Mouse (Mus musculus) heart, adult 9 months (tissue): ENCODE data around the gene Dll3.
"Not testable (repeated sequence)": the region's sequence is repeated elsewhere in the genome, so short reads cannot be mapped to it uniquely, and the experiment has no call there.

Experiments
- DNase-seq, 2 experiments: peaks; one replicate each; pipeline ENCODE4 v3.0.0; 2022; ENCODE audit warnings: low spot score in 2 of 2

Dll3 gene

DNA sequence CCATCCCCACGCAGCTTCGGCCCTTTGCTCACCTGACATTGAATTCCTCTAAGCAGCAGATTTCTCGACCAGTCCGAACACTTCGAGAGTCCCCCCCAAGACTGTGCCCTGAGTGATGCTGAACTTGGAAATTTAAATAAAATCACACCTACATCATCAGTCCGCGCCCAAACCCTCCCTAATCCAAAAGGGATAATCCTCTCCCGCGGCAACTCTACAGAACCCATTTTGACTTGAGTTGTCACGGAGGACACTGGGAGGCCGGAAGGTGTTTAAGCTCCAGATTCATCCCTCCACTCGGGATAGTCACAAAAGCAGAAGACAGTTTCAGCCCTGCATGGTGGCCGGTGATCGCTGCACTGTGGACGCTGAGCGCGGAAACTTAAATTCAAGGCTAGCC, 50.1 kb downstream of the Dll3 start:
- DNase-seq: no peak

DNA sequence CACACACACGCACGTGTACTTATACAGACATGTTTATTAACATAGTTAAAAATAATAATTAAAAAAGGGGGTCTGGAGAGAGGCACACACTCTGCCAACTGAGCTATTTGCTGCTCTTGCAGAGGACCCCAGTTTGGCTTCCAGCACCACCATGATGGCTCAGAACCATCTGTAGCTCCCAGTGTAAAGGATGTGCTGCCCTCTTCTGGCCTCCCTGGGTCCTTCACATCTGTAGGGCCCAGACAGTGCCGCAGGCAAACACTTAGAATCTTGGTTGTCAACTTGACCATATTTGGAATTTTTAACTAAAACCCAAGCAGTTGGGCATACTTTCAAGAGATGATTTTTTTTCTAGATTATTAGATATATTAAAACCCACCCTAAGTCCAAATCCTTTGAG, 53.1 kb downstream of the Dll3 start:
- DNase-seq: no peak

DNA sequence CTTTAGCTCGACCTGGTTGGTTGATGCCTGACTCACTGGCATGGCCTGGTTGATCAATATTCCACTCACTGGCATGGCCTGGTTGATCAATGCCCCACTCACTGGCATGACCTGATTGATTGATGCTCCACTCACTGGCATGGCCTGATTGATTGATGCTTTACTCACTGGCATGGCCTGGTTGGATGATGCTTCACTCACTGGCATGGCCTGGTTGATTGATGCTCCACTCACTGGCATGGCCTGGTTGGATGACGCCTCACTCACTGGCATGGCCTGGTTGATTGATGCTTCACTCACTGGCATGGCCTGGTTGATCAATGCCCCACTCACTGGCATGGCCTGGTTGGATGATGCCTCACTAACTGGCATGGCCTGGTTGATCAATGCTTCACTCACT, 58.1 kb downstream of the Dll3 start:
- not testable (repeated sequence) for DNase-seq
